Mouse (Mus musculus) liver, embryonic 14.5 days (tissue): ENCODE data around the gene Stip1. TPM values are rescaled to one million over a fixed set of nuclear protein-coding genes. Genes with fewer than 3 reads are reported as not detected.

Experiments used
- ATAC-seq: fragments of 200-750 bp; cut with Nextera tagmentation; 2 replicates; pipeline ENCODE4 v1.8.0; 2017; ENCODE audit warnings: moderate number of reproducible peaks, mild to moderate bottlenecking, moderate library complexity; ENCODE audit not compliant: insufficient read depth
- DNase-seq, 3 experiments: peaks; one replicate each; pipeline ENCODE4 v3.0.0-alpha.2; 2012 to 2013; ENCODE audit warnings: low read depth in 3 of 3, low spot score in 3 of 3
- H3K27ac ChIP-seq: fragments of 300-500 bp; sonication (generic); 2 replicates; pipeline ENCODE4 v1.5.1; 2014; ENCODE audit warnings: moderate library complexity, mild to moderate bottlenecking, control low read depth, inconsistent platforms
- H3K27me3 ChIP-seq: fragments of 300-500 bp; sonication (generic); 2 replicates; pipeline ENCODE4 v1.6.1; 2014; ENCODE audit warnings: mild to moderate bottlenecking, low read length, moderate library complexity; ENCODE audit not compliant: control insufficient read depth, insufficient read depth
- H3K36me3 ChIP-seq: fragments of 300-500 bp; sonication (generic); replicated peaks from 2 replicates; pipeline ENCODE4 v1.6.1; 2014; ENCODE audit warnings: low read depth; ENCODE audit not compliant: control insufficient read depth, insufficient read depth
- H3K4me1 ChIP-seq, 2 experiments: fragments of 200-500 bp in 1 of 2; fragments of 300-500 bp in 1 of 2; sonication (generic) in 1 of 2; replicated peaks; 2 replicates each; pipeline ENCODE4 v1.6.1; 2012 to 2014; ENCODE audit warnings: antibody characterized with exemption in 1 of 2, inconsistent platforms in 1 of 2, low read length in 1 of 2; ENCODE audit not compliant: control insufficient read depth in 2 of 2, insufficient read depth in 2 of 2
- H3K4me2 ChIP-seq: fragments of 300-500 bp; sonication (generic); 2 replicates; pipeline ENCODE4 v1.6.1; 2014; ENCODE audit warnings: low read depth, mild to moderate bottlenecking, control low read depth, moderate library complexity
- H3K4me3 ChIP-seq, 2 experiments: fragments of 200-500 bp in 1 of 2; fragments of 300-500 bp in 1 of 2; sonication (generic) in 1 of 2; 2 replicates each; pipeline ENCODE4 v1.5.1; 2012 to 2014; ENCODE audit warnings: low read depth in 2 of 2, low read length in 2 of 2, mild to moderate bottlenecking in 2 of 2, control low read depth in 1 of 2, inconsistent platforms in 1 of 2, moderate library complexity in 1 of 2; ENCODE audit not compliant: insufficient read depth in 1 of 2
- H3K9ac ChIP-seq: fragments of 300-500 bp; sonication (generic); replicated peaks from 2 replicates; pipeline ENCODE4 v1.6.1; 2014; ENCODE audit warnings: mild to moderate bottlenecking, control low read depth, moderate library complexity
- H3K9me3 ChIP-seq: fragments of 300-500 bp; sonication (generic); 2 replicates; pipeline ENCODE4 v1.6.1; 2016; ENCODE audit warnings: low read length, mixed read lengths; ENCODE audit not compliant: control insufficient read depth
- CTCF ChIP-seq: IDR thresholded peaks from 2 replicates; pipeline ENCODE4 v1.5.1; 2016; ENCODE audit warnings: antibody characterized with exemption, low read depth, control low read depth
- EP300 ChIP-seq: IDR thresholded peaks from 2 replicates; pipeline ENCODE4 v1.6.1; 2016; ENCODE audit warnings: antibody characterized with exemption, low read depth
- WGBS: fragments of 180-500 bp; shearing (Covaris S2); extraction: QIAGEN DNeasy Blood & Tissue Kit; methylation state at CpG from one replicate; pipeline ENCODE4 v1.1.7; 2014; ENCODE audit not compliant: insufficient replicate concordance; 5-methylcytosine and 5-hydroxymethylcytosine counted together
- polyA plus RNA-seq, 2 experiments: library from polyadenylated mRNA; depleted of rRNA in 1 of 2; stranded (reverse) in 1 of 2; unstranded in 1 of 2; fragments of >200 nt; fragmentation: Nextera tagmentation in 1 of 2; extraction: Ambion mirVana in 1 of 2; gene quantifications; 2 replicates each; pipeline versions ENCODE4 v1.2.1 to v1.2.3; 2012 to 2014

Gene Stip1
- polyA plus RNA-seq, 2 experiments, result 86.2 to 113 TPM

DNA sequence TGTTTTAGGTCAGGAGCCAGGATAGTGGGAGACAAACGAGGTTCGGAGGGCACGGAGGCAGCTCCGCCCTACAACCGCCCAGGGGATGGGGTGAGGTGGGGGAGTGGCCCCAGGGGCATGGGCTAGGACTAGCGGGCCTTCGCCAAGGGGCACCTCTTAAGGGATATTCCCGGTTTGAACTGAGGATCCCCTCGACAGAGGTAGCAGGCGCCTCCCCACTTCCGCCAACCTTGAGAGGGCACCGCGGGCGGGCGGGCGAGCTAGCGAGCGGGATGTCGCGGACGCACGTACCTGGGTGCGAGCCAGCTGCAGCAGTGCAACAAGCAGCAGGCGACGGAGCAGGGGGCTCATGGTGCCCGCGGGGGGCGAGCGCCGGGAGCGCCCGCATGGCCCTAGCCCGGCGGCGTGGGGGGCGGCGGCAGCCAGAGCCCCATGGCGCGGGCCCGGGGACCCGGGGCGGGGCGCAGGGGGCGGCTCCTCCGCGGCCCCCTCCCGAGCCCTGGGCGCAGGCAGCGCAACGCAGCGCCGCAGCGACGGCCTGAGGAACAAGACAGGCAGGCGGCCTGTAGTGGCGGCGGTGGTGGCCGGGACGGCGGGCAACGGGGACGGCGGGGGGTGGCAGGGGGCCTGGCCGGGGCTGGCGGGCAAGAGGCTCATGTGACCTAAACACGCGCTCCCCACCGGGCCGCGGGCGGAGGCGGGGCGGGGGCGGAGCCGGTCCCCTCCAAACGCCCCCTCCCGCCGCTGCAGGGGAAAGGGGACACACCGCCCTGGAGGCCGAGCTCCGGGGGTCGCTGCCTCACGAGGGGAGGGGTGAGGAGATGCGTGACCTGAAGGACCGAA is 52.5 kb downstream of the Stip1 start, which contains the start of gene Vegfb:
Gene Vegfb (minus strand): TSS at position 591 of the 843 bp plus-strand sequence.
- Histone ChIP-seq H3K4me2 (peak within 1 kb of the TSS; percentile 76), H3K4me3 (peak within 1 kb of the TSS; percentile 53 to 64), H3K4me1 (peaks cover 19% of the 10 kb centered on the region in 2 experiments), H3K27ac (no peak within 1 kb of the TSS; the same call in 1 of the 2 replicates), H3K9me3 (no peaks in the 10 kb centered on the region), H3K27me3 (no peaks in the 10 kb centered on the region), H3K36me3 (no peaks in the 10 kb centered on the region), H3K9ac (peak within 1 kb of the TSS; percentile 62)
- ATAC-seq (peak; percentile 58; the same call in 1 of the 2 replicates), DNase-seq (no peak)
- TF ChIP-seq EP300, result no peak
- no peak for TF ChIP-seq CTCF
- WGBS, result under 1% methylated on average over 73 of the region's 85 CpGs

DNA sequence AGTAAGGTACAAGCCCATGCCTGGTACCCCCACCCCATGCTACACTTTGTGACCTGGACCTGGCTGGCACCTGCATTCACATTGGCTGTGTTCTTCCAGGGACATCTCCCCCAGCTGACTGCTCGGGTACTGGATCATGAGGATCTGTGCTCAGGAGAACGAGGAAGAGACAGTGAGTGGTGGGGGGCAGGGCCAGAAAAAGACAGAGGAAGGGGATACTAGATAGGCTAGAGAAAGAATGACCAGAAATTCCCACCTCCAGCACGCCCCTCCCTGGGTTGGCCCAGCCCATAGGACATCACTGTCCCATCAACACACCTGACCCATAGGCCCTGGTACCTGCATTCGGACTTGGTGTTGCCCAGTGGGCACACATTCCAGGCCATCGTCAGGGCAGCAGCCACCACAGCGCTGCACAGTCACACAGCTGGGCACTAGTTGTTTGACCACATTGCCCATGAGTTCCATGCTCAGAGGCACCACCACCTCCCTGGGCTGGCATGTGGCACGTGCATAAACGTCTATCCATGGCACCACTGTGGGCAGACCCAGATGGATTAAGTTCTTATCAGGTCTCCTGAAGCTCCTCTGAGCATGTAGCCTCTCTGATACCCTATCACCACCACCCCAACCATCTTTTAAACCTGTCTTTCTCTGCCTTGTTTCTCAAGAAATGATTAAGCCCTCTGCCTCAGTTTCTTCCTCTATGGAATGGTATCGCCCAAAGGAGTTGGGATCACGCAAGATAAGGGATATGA is 53.6 kb downstream of the Stip1 start:
- 46% methylated on average over 10 of the region's 10 CpGs for WGBS
- Histone ChIP-seq H3K4me3 (peak overlapping the region in 1 of 2 experiments; percentile 64; a peak in 2 of 4 replicates), H3K4me2 (peak overlapping the region; percentile 76), H3K4me1 (peaks cover 11 to 18% of the 10 kb centered on the region in 2 experiments), H3K36me3 (no peaks in the 10 kb centered on the region), H3K27ac (no peak overlapping the region), H3K9ac (no peak overlapping the region), H3K9me3 (no peaks in the 10 kb centered on the region), H3K27me3 (no peaks in the 10 kb centered on the region)
- ATAC-seq, result peak; percentile 45; the same call in 1 of the 2 replicates
- TF ChIP-seq EP300 (peak; percentile 79), CTCF (no peak)
- DNase-seq, result no peak

DNA sequence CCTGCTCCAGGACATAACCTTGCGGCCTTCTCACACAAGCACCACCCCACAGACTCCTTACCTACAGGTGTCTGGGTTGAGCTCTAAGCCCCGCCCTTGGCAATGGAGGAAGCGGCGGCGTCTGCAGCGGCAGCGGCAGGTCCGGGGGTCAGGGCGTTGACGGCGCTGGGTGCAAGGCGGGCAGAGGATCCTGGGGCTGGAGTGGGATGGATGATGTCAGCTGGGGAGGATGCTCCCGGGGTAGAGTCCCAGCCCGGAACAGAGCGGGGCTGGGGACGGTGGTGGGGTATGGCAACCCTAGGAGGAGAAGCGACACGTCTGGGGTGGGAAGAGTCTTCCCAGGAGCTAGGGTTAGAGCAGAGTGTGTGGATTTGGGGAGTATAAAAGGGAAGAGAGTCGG is 54.5 kb downstream of the Stip1 start:
- H3K4me1 ChIP-seq, result peaks cover 11 to 18% of the 10 kb centered on the region in 2 experiments
- no peaks in the 10 kb centered on the region for H3K36me3 ChIP-seq
- 88% methylated on average over 19 of the region's 19 CpGs for WGBS
- no peak for ATAC-seq
- no peak overlapping the region for H3K27ac ChIP-seq
- H3K9ac ChIP-seq, result no peak overlapping the region
- no peak overlapping the region for H3K4me3 ChIP-seq
- H3K27me3 ChIP-seq, result no peaks in the 10 kb centered on the region
- no peak for TF ChIP-seq CTCF
- TF ChIP-seq EP300, result no peak
- DNase-seq, result no peak
- H3K9me3 ChIP-seq, result no peaks in the 10 kb centered on the region
- H3K4me2 ChIP-seq, result no peak overlapping the region

DNA sequence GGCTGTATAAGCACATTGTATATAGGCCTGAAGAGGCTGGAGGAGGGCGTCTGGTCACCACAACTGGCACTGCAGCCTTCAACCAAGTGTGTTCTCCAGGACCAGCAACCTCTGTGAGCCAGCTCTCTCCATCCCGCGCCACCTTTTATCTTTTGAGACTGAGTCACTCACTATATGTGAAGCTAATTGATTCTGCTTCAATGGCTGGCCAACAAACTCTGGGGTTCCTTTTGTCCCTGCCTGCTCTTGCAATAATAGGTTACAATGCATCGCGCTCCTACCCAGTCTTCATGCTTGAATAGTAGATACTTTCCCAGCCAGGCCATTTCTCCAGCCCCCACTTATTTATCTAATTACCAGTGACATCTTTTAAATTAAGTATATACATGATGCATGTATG is 56.1 kb downstream of the Stip1 start:
- no peaks in the 10 kb centered on the region for H3K9me3 ChIP-seq
- DNase-seq (no peak), ATAC-seq (no peak)
- no peaks in the 10 kb centered on the region for H3K36me3 ChIP-seq
- TF ChIP-seq EP300 (no peak), CTCF (no peak)
- peaks cover 15 to 25% of the 10 kb centered on the region in 2 experiments for H3K4me1 ChIP-seq
- 87% methylated on average over 5 of the region's 5 CpGs for WGBS
- no peak overlapping the region for H3K4me2 ChIP-seq
- no peaks in the 10 kb centered on the region for H3K27me3 ChIP-seq
- no peak overlapping the region for H3K4me3 ChIP-seq
- H3K27ac ChIP-seq, result no peak overlapping the region
- no peak overlapping the region for H3K9ac ChIP-seq

DNA sequence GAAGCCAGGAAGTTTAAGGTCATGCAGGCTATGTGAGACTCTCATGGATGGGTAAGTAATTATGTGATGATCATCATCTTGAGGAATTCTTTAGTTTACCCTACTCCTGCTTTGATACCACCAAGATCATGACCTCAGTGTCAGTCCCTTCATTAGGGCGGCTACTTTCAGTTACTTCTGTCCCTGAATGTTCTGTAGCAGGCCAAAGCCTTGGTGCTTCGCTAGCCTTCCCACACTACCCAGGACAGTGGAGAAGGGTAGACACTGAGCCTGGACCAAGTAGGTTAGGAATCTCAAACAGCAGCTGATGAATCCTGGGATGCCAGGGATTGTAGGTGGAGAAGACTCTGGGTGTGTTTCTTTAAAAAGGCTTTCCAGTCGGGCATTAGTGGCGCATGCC is 58.3 kb downstream of the Stip1 start:
- H3K27ac ChIP-seq, result no peak overlapping the region
- H3K9ac ChIP-seq, result no peak overlapping the region
- no peaks in the 10 kb centered on the region for H3K27me3 ChIP-seq
- H3K4me3 ChIP-seq, result peak overlapping the region in 1 of 2 experiments; percentile 83; a peak in 2 of 4 replicates
- H3K4me1 ChIP-seq, result peaks cover 11 to 27% of the 10 kb centered on the region in 2 experiments
- H3K4me2 ChIP-seq, result peak overlapping the region; percentile 90
- no peak for ATAC-seq
- WGBS, result 87% methylated on average over 4 of the region's 4 CpGs
- TF ChIP-seq EP300 (no peak), CTCF (no peak)
- DNase-seq, result no peak
- no peaks in the 10 kb centered on the region for H3K9me3 ChIP-seq
- peaks cover 6% of the 10 kb centered on the region for H3K36me3 ChIP-seq
